Mouse (Mus musculus): ENCODE measurements around the gene Cpne2. TPM values are rescaled to one million over a fixed set of nuclear protein-coding genes. Genes with fewer than 3 reads are reported as not detected.

Gene Cpne2
- total and polyA plus RNA-seq, 2 experiments from 2014 or later, result 58.3 to 68.8 TPM

DNA sequence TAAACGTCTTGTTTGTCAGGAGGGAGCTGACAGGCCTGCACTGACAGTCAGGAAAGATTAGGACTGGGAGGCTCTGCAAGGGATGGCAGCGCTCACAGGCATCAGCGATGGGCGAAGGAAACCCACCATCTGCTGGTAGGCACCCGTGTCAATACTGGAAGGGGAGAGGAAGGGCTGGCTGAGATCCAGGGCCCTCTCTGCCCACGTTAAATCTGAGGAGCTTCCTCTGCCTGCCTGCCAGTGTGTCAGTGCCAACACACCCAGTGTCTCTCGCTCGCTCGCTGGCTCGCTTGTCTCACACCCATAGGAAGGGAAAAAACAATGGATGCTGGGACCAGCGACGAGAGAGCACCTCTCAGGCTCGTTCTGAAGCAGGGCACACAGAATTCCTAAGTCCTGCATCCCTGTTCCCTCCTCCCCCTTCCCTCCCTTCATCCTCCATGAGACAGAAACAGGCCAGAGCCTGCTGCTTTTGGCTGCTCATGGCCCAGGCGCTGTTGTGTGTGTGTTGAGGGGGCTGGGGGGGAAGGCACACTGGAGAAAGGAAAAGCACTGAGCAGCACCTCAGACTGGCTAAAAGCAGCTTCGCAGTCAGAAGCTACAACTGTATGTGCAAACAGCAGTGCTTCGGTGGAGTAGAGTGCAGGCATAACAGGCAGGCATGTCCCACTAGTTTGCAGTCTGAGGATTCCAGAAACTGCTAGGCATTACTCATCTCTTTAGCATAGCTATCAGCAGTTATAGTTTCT is 41.5 kb downstream of the Cpne2 start:
- DNase-seq, result peak; percentile 79
- Histone ChIP-seq H3K9me3 (ENCODE audit: low read length) (no peaks in the 10 kb centered on the region), H3K27me3 (ENCODE audit: insufficient read depth, low read length) (no peaks in the 10 kb centered on the region), H3K4me2 (ENCODE audit: low read depth) (no peak overlapping the region), H3K4me3 (ENCODE audit: low read depth, low read length) (no peak overlapping the region), H3K36me3 (ENCODE audit: insufficient read depth) (peaks cover 51% of the 10 kb centered on the region), H3K27ac (ENCODE audit: low read depth, low read length) (peak overlapping the region; percentile 81), H3K4me1 (ENCODE audit: insufficient read depth) (no peaks in the 10 kb centered on the region), H3K9ac (0 out of 2 replicates have a peak overlapping the region, but pooled peaks have one; percentile 10)
- 44% methylated on average over 16 of the region's 16 CpGs for WGBS
- peak; percentile 87 for ATAC-seq
- peak; percentile 42 for TF ChIP-seq CTCF (IDR thresholded peaks at IDR 0.05; ENCODE audit: low read depth)

DNA sequence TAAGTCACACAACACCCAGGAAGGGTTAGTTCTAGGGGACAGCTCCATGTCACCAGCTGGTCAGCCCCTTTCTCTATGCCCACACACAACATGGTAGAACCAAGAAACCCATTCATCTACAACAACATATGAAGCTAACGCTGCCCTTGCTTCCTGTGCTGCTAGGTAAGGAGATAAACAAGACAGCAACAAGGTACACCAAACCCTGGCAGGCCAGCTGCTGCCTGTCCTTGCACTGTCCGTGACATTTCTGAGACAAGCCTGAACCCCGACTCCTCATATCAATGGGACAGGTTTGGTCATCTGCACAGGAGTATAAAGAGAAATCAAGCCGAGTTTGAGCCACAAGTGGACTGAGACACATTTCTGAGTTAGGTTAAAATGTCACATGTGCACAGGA is 42.4 kb downstream of the Cpne2 start:
- Histone ChIP-seq H3K36me3 (ENCODE audit: insufficient read depth) (peaks cover 53% of the 10 kb centered on the region), H3K27ac (ENCODE audit: low read depth, low read length) (no peak overlapping the region)

DNA sequence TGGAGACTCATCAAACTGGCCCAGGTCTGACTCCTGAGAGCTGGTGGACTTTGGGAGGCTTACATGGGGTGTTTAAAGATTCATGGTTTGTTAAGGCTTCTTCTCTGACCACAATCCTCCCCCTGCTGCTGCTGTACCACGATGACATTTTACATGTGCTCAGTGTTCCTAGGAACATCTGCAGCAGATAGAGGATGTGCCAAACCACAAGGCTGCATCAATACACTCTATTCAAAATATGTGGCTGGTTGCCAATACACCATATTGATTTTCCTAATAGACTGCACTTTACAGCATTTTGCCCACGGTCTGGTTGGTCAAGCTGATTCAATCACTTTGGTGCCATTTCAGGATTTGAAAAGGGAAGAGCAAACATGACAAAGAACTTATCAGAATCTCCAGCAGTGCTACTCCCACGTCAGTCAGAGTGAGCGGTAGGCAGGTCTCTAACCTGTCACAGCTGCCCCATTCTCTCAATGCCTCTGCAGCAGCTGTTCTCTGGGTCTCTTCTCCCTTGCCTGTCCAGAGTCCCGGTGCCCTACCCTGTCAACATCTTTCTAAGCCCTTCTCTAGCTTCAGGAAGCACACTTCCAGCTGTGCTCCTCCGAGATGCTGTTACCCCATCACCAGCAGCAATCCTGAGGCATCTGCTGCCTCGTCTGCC is 49.2 kb downstream of the Cpne2 start:
- peaks cover 76% of the 10 kb centered on the region for H3K36me3 ChIP-seq (ENCODE audit: insufficient read depth)
- H3K9ac ChIP-seq, result no peak overlapping the region
- no peak for TF ChIP-seq CTCF (IDR thresholded peaks at IDR 0.05; ENCODE audit: low read depth)
- DNase-seq (no peak), ATAC-seq (no peak)
- no peak overlapping the region for H3K27ac ChIP-seq (ENCODE audit: low read depth, low read length)
- H3K4me1 ChIP-seq (ENCODE audit: insufficient read depth), result no peaks in the 10 kb centered on the region
- no peak overlapping the region for H3K4me2 ChIP-seq (ENCODE audit: low read depth)
- H3K9me3 ChIP-seq (ENCODE audit: low read length), result no peaks in the 10 kb centered on the region
- no peaks in the 10 kb centered on the region for H3K27me3 ChIP-seq (ENCODE audit: insufficient read depth, low read length)
- 58% methylated on average over 7 of the region's 7 CpGs for WGBS
- no peak overlapping the region for H3K4me3 ChIP-seq (ENCODE audit: low read depth, low read length)

More for the DNA sequence above, 42.4 kb downstream of the Cpne2 start:
- no peaks in the 10 kb centered on the region for H3K9me3 ChIP-seq (ENCODE audit: low read length)
- no peak overlapping the region for H3K9ac ChIP-seq
- ATAC-seq (no peak), DNase-seq (no peak)
- H3K27me3 ChIP-seq (ENCODE audit: insufficient read depth, low read length), result no peaks in the 10 kb centered on the region
- H3K4me2 ChIP-seq (ENCODE audit: low read depth), result no peak overlapping the region
- no peak for TF ChIP-seq CTCF (IDR thresholded peaks at IDR 0.05; ENCODE audit: low read depth)
- H3K4me1 ChIP-seq (ENCODE audit: insufficient read depth), result no peaks in the 10 kb centered on the region
- no peak overlapping the region for H3K4me3 ChIP-seq (ENCODE audit: low read depth, low read length)
- 91% methylated on average over 4 of the region's 4 CpGs for WGBS

GRCm38 (mm10) chr8:94582569-94582968 is 49.8 kb downstream of the Cpne2 start:
- no peak overlapping the region for H3K4me2 ChIP-seq (ENCODE audit: low read depth)
- H3K9me3 ChIP-seq (ENCODE audit: low read length), result no peaks in the 10 kb centered on the region
- H3K27ac ChIP-seq (ENCODE audit: low read depth, low read length), result no peak overlapping the region
- TF ChIP-seq CTCF (IDR thresholded peaks at IDR 0.05; ENCODE audit: low read depth), result no peak
- no peaks in the 10 kb centered on the region for H3K27me3 ChIP-seq (ENCODE audit: insufficient read depth, low read length)
- DNase-seq, result no peak
- H3K36me3 ChIP-seq (ENCODE audit: insufficient read depth), result peaks cover 78% of the 10 kb centered on the region
- H3K4me3 ChIP-seq (ENCODE audit: low read depth, low read length), result no peak overlapping the region
- WGBS, result 83% methylated on average over 6 of the region's 6 CpGs
- H3K9ac ChIP-seq, result no peak overlapping the region
- no peaks in the 10 kb centered on the region for H3K4me1 ChIP-seq (ENCODE audit: insufficient read depth)
- no peak for ATAC-seq

DNA sequence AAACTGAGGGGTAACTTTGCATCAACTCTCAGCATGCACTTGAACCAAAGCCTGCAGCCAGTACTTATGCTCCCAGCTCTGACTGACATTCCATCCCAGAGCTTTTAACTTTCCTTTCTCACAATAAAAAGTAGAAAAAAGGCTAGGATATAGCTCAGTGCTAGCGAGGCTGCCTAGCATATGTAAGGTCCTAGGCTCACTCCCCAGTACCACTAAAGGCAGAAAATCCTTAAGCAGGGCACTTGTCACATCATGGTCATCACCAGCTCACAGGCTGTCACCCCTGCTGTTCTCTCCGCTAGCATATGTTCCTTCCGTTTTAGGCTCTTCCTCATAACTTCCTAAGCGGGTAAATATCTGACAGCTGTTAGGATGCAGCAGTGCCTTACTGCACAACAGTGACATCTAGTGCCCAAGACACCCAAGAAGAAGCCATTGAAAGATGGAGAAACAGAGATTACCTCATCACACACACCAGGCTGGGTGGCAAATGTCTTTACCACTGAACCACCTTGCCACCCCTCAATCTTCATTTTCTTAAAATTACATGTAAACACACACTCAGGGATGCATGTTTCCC is 51.5 kb downstream of the Cpne2 start:
- DNase-seq, result peak; percentile 84
- Histone ChIP-seq H3K9me3 (ENCODE audit: low read length) (no peaks in the 10 kb centered on the region), H3K4me3 (ENCODE audit: low read depth, low read length) (no peak overlapping the region), H3K36me3 (ENCODE audit: insufficient read depth) (peaks cover 75% of the 10 kb centered on the region), H3K4me2 (ENCODE audit: low read depth) (no peak overlapping the region), H3K9ac (no peak overlapping the region), H3K27ac (ENCODE audit: low read depth, low read length) (no peak overlapping the region), H3K4me1 (ENCODE audit: insufficient read depth) (no peaks in the 10 kb centered on the region), H3K27me3 (ENCODE audit: insufficient read depth, low read length) (no peaks in the 10 kb centered on the region)
- peak; percentile 92 for TF ChIP-seq CTCF (IDR thresholded peaks at IDR 0.05; ENCODE audit: low read depth)
- peak; percentile 96 for ATAC-seq
- 20% methylated on average over 4 of the region's 4 CpGs for WGBS

DNA sequence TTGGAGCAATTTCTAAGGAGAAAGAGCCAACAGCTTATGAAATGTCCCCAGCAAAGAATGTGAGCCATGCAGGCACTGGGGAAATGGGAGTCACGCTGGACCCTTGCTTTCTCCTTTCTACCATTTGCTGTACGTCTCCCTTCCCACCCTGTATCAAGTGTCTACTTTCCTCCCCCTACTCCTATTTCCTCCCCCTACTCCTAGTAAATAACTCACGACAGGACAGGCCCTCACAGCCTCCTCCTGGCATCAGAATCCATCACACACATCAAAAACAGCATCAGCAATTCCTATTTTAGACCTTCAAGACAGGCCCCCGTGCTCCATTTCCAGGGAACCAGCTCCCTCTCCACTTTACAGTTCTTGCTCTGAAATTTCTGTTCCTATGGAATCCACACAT is 58.9 kb downstream of the Cpne2 start:
- 80% methylated on average over 4 of the region's 4 CpGs for WGBS
- no peak overlapping the region for H3K27ac ChIP-seq (ENCODE audit: low read depth, low read length)
- no peaks in the 10 kb centered on the region for H3K4me1 ChIP-seq (ENCODE audit: insufficient read depth)
- no peak overlapping the region for H3K9ac ChIP-seq
- H3K27me3 ChIP-seq (ENCODE audit: insufficient read depth, low read length), result no peaks in the 10 kb centered on the region
- H3K4me2 ChIP-seq (ENCODE audit: low read depth), result no peak overlapping the region
- TF ChIP-seq CTCF (IDR thresholded peaks at IDR 0.05; ENCODE audit: low read depth), result no peak
- no peaks in the 10 kb centered on the region for H3K9me3 ChIP-seq (ENCODE audit: low read length)
- H3K36me3 ChIP-seq (ENCODE audit: insufficient read depth), result peaks cover 23% of the 10 kb centered on the region
- no peak overlapping the region for H3K4me3 ChIP-seq (ENCODE audit: low read depth, low read length)
- DNase-seq (no peak), ATAC-seq (no peak)

GRCm38 (mm10) chr8:94594211-94594610 is 61.4 kb downstream of the Cpne2 start:
- Histone ChIP-seq H3K9ac (no peak overlapping the region), H3K27me3 (ENCODE audit: insufficient read depth, low read length) (no peaks in the 10 kb centered on the region), H3K4me1 (ENCODE audit: insufficient read depth) (no peaks in the 10 kb centered on the region), H3K36me3 (ENCODE audit: insufficient read depth) (no peaks in the 10 kb centered on the region), H3K4me2 (ENCODE audit: low read depth) (no peak overlapping the region), H3K9me3 (ENCODE audit: low read length) (no peaks in the 10 kb centered on the region), H3K4me3 (ENCODE audit: low read depth, low read length) (no peak overlapping the region), H3K27ac (ENCODE audit: low read depth, low read length) (no peak overlapping the region)
- 73% methylated on average over 1 of the region's 1 CpGs for WGBS
- no peak for DNase-seq
- peak; percentile 33; the same call in 1 of the 2 replicates for TF ChIP-seq CTCF (IDR thresholded peaks at IDR 0.05; ENCODE audit: low read depth)
- no peak for ATAC-seq
